Mouse (Mus musculus) right cerebral cortex, adult 2 months (tissue): Measurements from ENCODE around the gene Jagn1.

Experiments
- DNase-seq, 2 experiments: peaks; one replicate each; pipeline ENCODE4 v3.0.0; 2021 to 2022; ENCODE audit warnings: low spot score in 2 of 2

Jagn1 gene

DNA sequence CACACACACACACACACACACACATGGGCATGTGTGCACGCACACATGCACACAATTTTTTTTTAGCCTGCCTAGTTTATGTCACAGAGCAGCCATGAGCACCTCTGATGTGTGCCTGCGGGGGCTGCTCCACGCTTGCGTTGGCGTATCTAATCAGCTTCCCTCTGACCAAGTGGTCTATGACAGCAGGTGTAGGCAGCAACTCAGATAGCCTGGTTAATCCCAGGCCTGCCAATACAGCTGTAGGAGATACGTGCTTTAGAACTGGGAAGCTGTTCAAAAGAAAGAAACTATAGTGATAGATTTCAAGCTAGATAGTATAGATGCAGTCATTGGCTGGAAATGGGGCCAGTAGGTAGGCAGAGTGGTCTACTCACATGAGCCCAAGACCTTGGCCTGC, 31.3 kb downstream of the Jagn1 start:
- no peak for DNase-seq

- no peak for DNase-seq
These were observed 35.0 kb downstream of the Jagn1 start for GRCm38 (mm10) chr6:113477353-113477752.

- DNase-seq = no peak
These were observed 36.5 kb downstream of the Jagn1 start for GRCm38 (mm10) chr6:113478906-113479305.

- no peak for DNase-seq
These were observed 38.4 kb downstream of the Jagn1 start for GRCm38 (mm10) chr6:113480555-113481373.

GRCm38 (mm10) chr6:113482477-113483099, 40.2 kb downstream of the Jagn1 start:
- DNase-seq = no peak

DNA sequence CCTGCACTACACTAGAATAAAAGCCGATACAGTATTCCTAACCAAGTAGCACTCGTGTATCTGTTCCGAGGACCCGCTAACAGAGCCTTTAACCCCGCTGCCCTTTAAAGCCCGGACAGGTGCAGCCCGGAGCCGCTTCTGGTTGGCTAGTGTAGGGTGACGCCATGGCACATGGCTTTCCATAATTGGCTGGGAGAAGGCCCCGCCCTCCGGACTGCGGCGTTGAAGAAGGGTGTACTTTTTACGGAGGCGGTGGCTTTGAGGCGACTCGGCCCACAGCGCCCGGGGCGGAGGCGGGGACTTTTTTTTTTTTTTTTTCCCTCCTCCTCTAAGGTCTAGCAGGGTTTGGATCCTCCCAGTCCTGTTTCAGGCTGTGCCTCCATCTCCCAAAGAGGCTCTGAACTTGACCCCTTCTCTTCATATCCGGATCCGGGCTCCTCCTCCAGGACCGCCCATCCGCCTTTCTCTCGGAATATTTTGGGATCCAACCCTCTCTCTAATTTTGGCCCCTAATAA, 40.8 kb downstream of the Jagn1 start, which contains the start of gene Creld1:
Gene Creld1, plus strand, starts transcription at position 198 of the 516 bp plus-strand sequence.
- DNase-seq = peak; percentile 94 to 95

GRCm38 (mm10) chr6:113483729-113484128, 41.4 kb downstream of the Jagn1 start:
- no peak for DNase-seq

- DNase-seq = no peak
These were observed 44.8 kb downstream of the Jagn1 start for GRCm38 (mm10) chr6:113487125-113487576.

GRCm38 (mm10) chr6:113489410-113489809, 47.0 kb downstream of the Jagn1 start:
- DNase-seq = no peak

- peak; percentile 70 to 79 for DNase-seq
These were observed 49.9 kb downstream of the Jagn1 start for GRCm38 (mm10) chr6:113492101-113492864.

DNA sequence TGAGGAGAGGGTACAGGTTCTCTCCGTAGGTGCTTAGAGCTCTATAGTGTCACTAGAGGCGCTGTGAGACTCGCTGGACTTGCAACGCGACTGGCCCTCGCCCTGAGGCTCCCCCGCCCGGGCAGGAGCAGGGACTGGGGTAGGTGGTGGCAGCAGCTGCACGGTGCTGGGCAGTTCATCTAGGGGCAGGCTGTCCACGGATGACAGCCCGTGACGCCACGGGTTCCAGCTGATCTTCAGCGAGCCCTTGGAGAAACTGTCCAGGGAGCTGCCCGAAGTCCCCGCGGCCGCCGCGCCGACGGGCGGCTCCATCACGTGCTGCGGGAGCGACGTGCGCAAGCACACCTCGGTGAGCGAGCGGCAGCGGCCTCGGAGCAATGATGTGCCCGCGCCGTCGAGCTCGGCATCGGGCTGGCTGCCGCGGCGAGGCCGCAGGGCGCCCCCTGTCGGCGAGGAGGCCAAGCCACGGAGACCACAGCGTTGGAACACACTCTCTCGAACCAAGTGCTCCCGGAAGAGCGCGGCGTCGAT, 52.0 kb downstream of the Jagn1 start:
- peak; percentile 53 to 57 for DNase-seq

GRCm38 (mm10) chr6:113495071-113495675, 52.8 kb downstream of the Jagn1 start:
- DNase-seq = no peak
